ENCODE assay signal across 8 mouse cellular contexts in the genomic region with DNA sequence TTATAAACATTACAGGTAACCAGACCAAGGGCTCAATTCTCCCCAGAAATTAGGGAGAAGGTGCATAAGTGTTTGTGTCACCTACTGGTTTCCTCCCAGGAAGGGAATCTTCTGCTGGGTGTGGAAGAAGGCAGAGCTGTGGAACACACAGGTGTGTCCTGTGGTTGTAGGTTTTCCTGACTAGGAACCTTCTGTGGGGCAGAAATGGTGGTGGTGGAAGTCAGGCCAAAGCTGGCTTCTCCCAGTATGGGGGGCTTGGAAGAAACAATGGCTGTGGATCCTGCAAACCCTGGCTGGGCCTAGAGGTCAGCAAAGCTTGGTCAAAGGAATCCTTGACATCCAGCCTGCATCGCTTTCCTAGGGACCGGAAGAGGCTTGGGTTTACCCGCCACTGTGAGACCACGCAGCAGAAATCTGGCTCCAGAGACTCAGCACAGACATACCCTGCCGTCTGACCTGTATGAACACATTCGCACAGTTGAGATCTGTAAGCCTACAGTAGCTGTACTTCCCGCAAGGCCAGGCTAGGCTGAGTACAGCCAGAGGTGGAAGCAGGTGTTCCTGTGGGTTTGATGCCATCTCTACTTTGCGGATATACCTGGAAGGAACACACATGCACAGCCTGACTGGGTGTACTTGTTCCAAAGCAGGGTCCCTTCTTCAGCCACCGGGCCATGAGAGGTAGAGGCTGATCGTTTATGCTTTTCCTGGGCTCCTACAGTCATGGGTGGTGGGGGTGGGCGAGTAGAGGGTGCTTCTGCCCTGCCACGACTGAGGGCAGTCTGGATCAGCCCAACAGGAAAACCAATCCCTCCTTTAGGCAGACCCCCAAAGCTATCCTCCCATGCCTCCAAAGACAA. TPM values are rescaled to one million over a fixed set of nuclear protein-coding genes. Genes with fewer than 3 reads are reported as not detected.
A peak's percentile ranks its signal among the peaks of the same experiment; 100 is the strongest.
DNase-seq lines count a peak whose midpoint lies in the region; ATAC-seq and TF ChIP-seq lines count a peak whose summit lies in the region.

No protein-coding gene starts in this region.

- TF ChIP-seq CTCF in lung, postnatal 0 days (IDR thresholded peaks at IDR 0.05) = no peak

- no peak for TF ChIP-seq EP300 in lung, postnatal 0 days (IDR thresholded peaks at IDR 0.05)

- DNase-seq in cerebellum, postnatal 25 days = peak; percentile 11 to 18
- no peak for DNase-seq in cerebellum, postnatal 10 days
- no peak for DNase-seq in lung, postnatal 0 days (ENCODE audit: low spot score)
- no peak for DNase-seq in lung, postnatal 10 days
- DNase-seq in thymus, postnatal 14 days = no peak
- no peak for DNase-seq in left cerebral cortex, postnatal 4 days

- H3K9me3 ChIP-seq in lung, postnatal 0 days (ENCODE audit: low read length) = no peaks in the 10 kb centered on the region
- H3K9me3 ChIP-seq in intestine, embryonic 15.5 days = no peaks in the 10 kb centered on the region
- no peaks in the 10 kb centered on the region for H3K9me3 ChIP-seq in neural tube, embryonic 15.5 days (replicated peaks)

- ATAC-seq in lung, postnatal 0 days = no peak
- no peak for ATAC-seq in intestine, embryonic 15.5 days
- ATAC-seq in neural tube, embryonic 15.5 days (ENCODE audit: low FRiP score) = no peak

- WGBS in lung, postnatal 0 days = 63% methylated on average over 12 of the region's 12 CpGs
- WGBS in intestine, embryonic 15.5 days = 64% methylated on average over 12 of the region's 12 CpGs
- 64% methylated on average over 12 of the region's 12 CpGs for WGBS in neural tube, embryonic 15.5 days

- H3K4me1 ChIP-seq in lung, postnatal 0 days (ENCODE audit: insufficient read depth, low read depth, low read length) = peaks cover 42% of the 10 kb centered on the region
- peaks cover 72% of the 10 kb centered on the region for H3K4me1 ChIP-seq in intestine, embryonic 15.5 days (replicated peaks)
- H3K4me1 ChIP-seq in neural tube, embryonic 15.5 days = peaks cover 70% of the 10 kb centered on the region

- H3K36me3 ChIP-seq in lung, postnatal 0 days (ENCODE audit: insufficient read depth, low read length) = no peaks in the 10 kb centered on the region
- H3K36me3 ChIP-seq in intestine, embryonic 15.5 days = no peaks in the 10 kb centered on the region
- H3K36me3 ChIP-seq in neural tube, embryonic 15.5 days = no peaks in the 10 kb centered on the region

- no peak overlapping the region for H3K4me2 ChIP-seq in lung, postnatal 0 days (replicated peaks; ENCODE audit: low read depth, low read length)
- H3K4me2 ChIP-seq in intestine, embryonic 15.5 days (replicated peaks) = 0 out of 2 replicates have a peak overlapping the region, but pooled peaks have one; percentile 80
- peak overlapping the region; percentile 88 for H3K4me2 ChIP-seq in neural tube, embryonic 15.5 days

- intact Hi-C loops in left cerebral cortex, postnatal 4 days (cut with DNase I) = no loop called here

- no peaks in the 10 kb centered on the region for H3K27me3 ChIP-seq in lung, postnatal 0 days (replicated peaks; ENCODE audit: insufficient read depth, low read length)
- H3K27me3 ChIP-seq in intestine, embryonic 15.5 days (replicated peaks) = no peaks in the 10 kb centered on the region
- H3K27me3 ChIP-seq in neural tube, embryonic 15.5 days (replicated peaks) = no peaks in the 10 kb centered on the region

- peak overlapping the region; percentile 74; the same call in 1 of the 2 replicates for H3K27ac ChIP-seq in lung, postnatal 0 days (ENCODE audit: low read length)
- H3K27ac ChIP-seq in intestine, embryonic 15.5 days = peak overlapping the region; percentile 72; the same call in 1 of the 2 replicates
- peak overlapping the region; percentile 98 for H3K27ac ChIP-seq in neural tube, embryonic 15.5 days (replicated peaks)

- no peak overlapping the region for H3K4me3 ChIP-seq in lung, postnatal 0 days (ENCODE audit: low read depth, low read length)
- H3K4me3 ChIP-seq in intestine, embryonic 15.5 days (replicated peaks) = no peak overlapping the region
- H3K4me3 ChIP-seq in neural tube, embryonic 15.5 days (replicated peaks) = no peak overlapping the region

- H3K9ac ChIP-seq in lung, postnatal 0 days (replicated peaks; ENCODE audit: low read depth) = no peak overlapping the region
- H3K9ac ChIP-seq in intestine, embryonic 15.5 days = 0 out of 2 replicates have a peak overlapping the region, but pooled peaks have one; percentile 3
- 0 out of 2 replicates have a peak overlapping the region, but pooled peaks have one; percentile 6 for H3K9ac ChIP-seq in neural tube, embryonic 15.5 days (replicated peaks)

RNA-seq across cellular contexts. Expression of gene Bahcc1, which starts 6.1 kb away (rescaled TPM):
- 5.9 and 6.6 TPM in 2 replicates for polyA plus RNA-seq in lung, postnatal 0 days (2015; fragmentation: Nextera tagmentation; extraction: Ambion mirVana)
- 5.8 and 7.1 TPM in 2 replicates for polyA plus RNA-seq in intestine, embryonic 15.5 days (2015; fragmentation: Nextera tagmentation; extraction: Ambion mirVana)
- polyA plus RNA-seq in neural tube, embryonic 15.5 days (2015; fragmentation: Nextera tagmentation; extraction: Ambion mirVana) = 8.7 and 10.4 TPM in 2 replicates
- 10 to 100 TPM; 36.5 to 39.5 TPM for total RNA-seq in left cerebral cortex, postnatal 4 days (2021)

Comparison
In these comparisons a context has a peak if more than half of its experiments do, and no peak if none do; other contexts are left out.
1. DNase-seq: peak in cerebellum, postnatal 25 days (2 of 2); none in cerebellum, postnatal 10 days (0 of 2), lung, postnatal 0 days (single experiment), lung, postnatal 10 days (single experiment), thymus, postnatal 14 days (single experiment) and left cerebral cortex, postnatal 4 days (single experiment).
2. Peak in every context shown above with its lines, with median percentiles within 50 percentile points of each other: H3K27ac ChIP-seq.